Mouse (Mus musculus) heart, embryonic 14.5 days (tissue): ENCODE measurements at regions not wholly inside any gene's neighbourhood (a gene's known extent, or its start where the extent isn't known, plus 50 kb on each side); places are given as distances from the start of the nearest gene placed in this dataset.
A peak's percentile ranks its signal among the peaks of the same experiment; 100 is the strongest.

Experiments used
- ATAC-seq: fragments of 200-750 bp; cut with Nextera tagmentation; 2 replicates; pipeline ENCODE4 v1.8.0; 2017; ENCODE audit warnings: low read depth, moderate TSS enrichment; ENCODE audit not compliant: insufficient number of reproducible peaks, insufficient read depth, low FRiP score
- H3K27ac ChIP-seq, 2 experiments: fragments of 200-500 bp in 1 of 2; fragments of 300-500 bp in 1 of 2; sonication (generic) in 1 of 2; replicated peaks in 1 of 2; 2 replicates each; pipeline ENCODE4 v1.5.1; 2012 to 2014; ENCODE audit warnings: low read depth in 2 of 2, low read length in 2 of 2, control low read depth in 1 of 2, mild to moderate bottlenecking in 1 of 2, mixed read lengths in 1 of 2; ENCODE audit not compliant: control insufficient read depth in 1 of 2, insufficient read depth in 1 of 2
- H3K27me3 ChIP-seq: fragments of 300-500 bp; sonication (generic); 2 replicates; pipeline ENCODE4 v1.6.1; 2014; ENCODE audit warnings: mild to moderate bottlenecking, low read length, control low read depth; ENCODE audit not compliant: control insufficient read depth, insufficient read depth
- H3K36me3 ChIP-seq: fragments of 300-500 bp; sonication (generic); 2 replicates; pipeline ENCODE4 v1.6.1; 2014; ENCODE audit warnings: mild to moderate bottlenecking, control low read depth, low read length, mixed read lengths; ENCODE audit not compliant: control insufficient read depth, insufficient read depth
- H3K4me1 ChIP-seq, 2 experiments: fragments of 200-500 bp in 1 of 2; fragments of 300-500 bp in 1 of 2; sonication (generic) in 1 of 2; 2 replicates each; pipeline ENCODE4 v1.6.1; 2012 to 2014; ENCODE audit warnings: low read length in 2 of 2, control low read depth in 1 of 2, mixed read lengths in 1 of 2; ENCODE audit not compliant: control insufficient read depth in 2 of 2, insufficient read depth in 2 of 2
- H3K4me2 ChIP-seq: fragments of 300-500 bp; sonication (generic); 2 replicates; pipeline ENCODE4 v1.6.1; 2014; ENCODE audit warnings: mild to moderate bottlenecking, low read length
- H3K4me3 ChIP-seq, 2 experiments: fragments of 200-500 bp in 1 of 2; fragments of 300-500 bp in 1 of 2; sonication (generic) in 1 of 2; 2 replicates each; pipeline ENCODE4 v1.5.1; 2012 to 2014; ENCODE audit warnings: low read length in 2 of 2, mild to moderate bottlenecking in 2 of 2, control low read depth in 1 of 2, low read depth in 1 of 2, moderate library complexity in 1 of 2; ENCODE audit not compliant: control insufficient read depth in 1 of 2, insufficient read depth in 1 of 2
- H3K9ac ChIP-seq: fragments of 300-500 bp; sonication (generic); 2 replicates; pipeline ENCODE4 v1.6.1; 2014; ENCODE audit warnings: mild to moderate bottlenecking, low read length
- H3K9me3 ChIP-seq: fragments of 300-500 bp; sonication (generic); 2 replicates; pipeline ENCODE4 v1.6.1; 2016; ENCODE audit warnings: low read length, control low read depth; ENCODE audit not compliant: control insufficient read depth
- WGBS: fragments of 180-500 bp; shearing (Covaris S2); extraction: QIAGEN DNeasy Blood & Tissue Kit; methylation state at CpG from one replicate; pipeline ENCODE4 v1.1.7; 2014; 5-methylcytosine and 5-hydroxymethylcytosine counted together

- H3K4me2 ChIP-seq = no peak overlapping the region
- H3K36me3 ChIP-seq = no peaks in the 10 kb centered on the region
- no peak overlapping the region for H3K27ac ChIP-seq
- no peak for ATAC-seq
- 70% methylated on average over 11 of the region's 11 CpGs for WGBS
- H3K9me3 ChIP-seq = no peaks in the 10 kb centered on the region
- peaks cover 18% of the 10 kb centered on the region for H3K27me3 ChIP-seq
- H3K4me3 ChIP-seq = no peak overlapping the region
- no peak overlapping the region for H3K9ac ChIP-seq
- H3K4me1 ChIP-seq = peaks cover 16 to 18% of the 10 kb centered on the region in 2 experiments
Measured at GRCm38 (mm10) chr2:103902777-103903176, 55.0 kb upstream of the Lmo2 start.

GRCm38 (mm10) chr2:103905681-103906080 is 52.1 kb upstream of the Lmo2 start:
- Histone ChIP-seq H3K4me3 (no peak overlapping the region), H3K9me3 (no peaks in the 10 kb centered on the region), H3K36me3 (no peaks in the 10 kb centered on the region), H3K9ac (no peak overlapping the region), H3K27me3 (peaks cover 8% of the 10 kb centered on the region), H3K4me1 (peaks cover 16 to 18% of the 10 kb centered on the region in 2 experiments), H3K4me2 (no peak overlapping the region), H3K27ac (peak overlapping the region in 1 of 2 experiments; percentile 61; a peak in 1 of 4 replicates)
- 72% methylated on average over 1 of the region's 1 CpGs for WGBS
- ATAC-seq = no peak

DNA sequence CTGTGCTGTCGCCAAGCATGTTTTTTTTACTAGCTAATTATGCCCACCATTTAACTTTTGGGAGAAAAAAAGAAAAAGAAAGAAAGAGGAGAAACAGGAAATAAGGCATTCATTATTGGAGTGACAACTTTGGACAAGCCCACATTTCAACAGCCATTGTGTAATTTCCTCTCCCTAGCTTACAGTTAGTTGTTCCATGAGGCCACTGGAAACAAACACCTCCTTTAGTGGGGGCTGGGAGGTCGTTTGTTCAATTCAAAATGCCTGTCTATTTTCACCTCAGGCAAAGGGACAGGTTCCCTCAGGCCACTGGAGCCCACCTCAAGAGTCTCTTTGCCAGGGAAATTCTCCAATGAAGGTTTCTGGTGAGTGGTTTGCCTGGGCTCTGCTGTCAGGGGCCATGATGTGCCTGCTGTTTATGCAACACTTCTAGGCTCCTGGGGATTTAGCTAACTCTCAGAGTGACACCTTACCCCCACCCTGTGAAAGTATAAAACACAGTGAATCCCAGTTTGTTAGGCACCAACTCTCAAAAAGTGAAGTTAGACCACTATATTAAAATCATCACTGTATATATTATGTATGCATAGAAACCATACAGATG is 51.1 kb upstream of the Lmo2 start:
- H3K4me3 ChIP-seq = no peak overlapping the region
- H3K36me3 ChIP-seq = no peaks in the 10 kb centered on the region
- no peak overlapping the region for H3K4me2 ChIP-seq
- H3K27me3 ChIP-seq = peaks cover 8% of the 10 kb centered on the region
- no peak for ATAC-seq
- no peak overlapping the region for H3K9ac ChIP-seq
- H3K9me3 ChIP-seq = no peaks in the 10 kb centered on the region
- 34% methylated on average over 2 of the region's 2 CpGs for WGBS
- H3K4me1 ChIP-seq = peaks cover 6 to 8% of the 10 kb centered on the region in 2 experiments
- peak overlapping the region; percentile 58 to 61; a peak in 3 of 4 replicates for H3K27ac ChIP-seq
